Mouse (Mus musculus): ENCODE measurements around the gene Pak4. TPM values are rescaled to one million over a fixed set of nuclear protein-coding genes. Genes with fewer than 3 reads are reported as not detected.

Gene Pak4
- polyA plus RNA-seq, 1 experiment: 36.9 TPM

DNA sequence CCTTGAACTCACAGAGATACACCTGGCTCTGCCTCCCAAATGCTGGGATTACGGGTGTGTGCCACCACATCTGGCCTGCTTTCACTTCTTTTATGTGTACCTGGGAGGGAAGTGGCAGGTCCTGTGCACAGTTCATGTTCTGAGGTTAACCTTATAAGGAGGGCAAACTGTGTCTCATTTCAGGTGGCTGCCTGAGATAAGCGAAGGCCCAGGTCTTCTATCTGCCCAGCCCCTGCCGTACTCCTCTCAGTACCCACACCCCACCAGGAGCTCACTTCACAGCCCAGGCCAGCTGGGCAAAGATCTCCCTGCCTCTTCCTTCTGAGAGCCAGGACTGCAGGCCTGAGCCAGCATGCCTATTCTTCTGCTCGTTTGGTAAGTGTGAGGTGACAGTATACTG lies 16.3 kb downstream of the Pak4 start:
- WGBS: 64% methylated on average over 4 of the region's 4 CpGs
- H3K27me3 ChIP-seq (replicated peaks; ENCODE audit: control insufficient read depth, insufficient read depth, low read length): no peaks in the 10 kb centered on the region

DNA sequence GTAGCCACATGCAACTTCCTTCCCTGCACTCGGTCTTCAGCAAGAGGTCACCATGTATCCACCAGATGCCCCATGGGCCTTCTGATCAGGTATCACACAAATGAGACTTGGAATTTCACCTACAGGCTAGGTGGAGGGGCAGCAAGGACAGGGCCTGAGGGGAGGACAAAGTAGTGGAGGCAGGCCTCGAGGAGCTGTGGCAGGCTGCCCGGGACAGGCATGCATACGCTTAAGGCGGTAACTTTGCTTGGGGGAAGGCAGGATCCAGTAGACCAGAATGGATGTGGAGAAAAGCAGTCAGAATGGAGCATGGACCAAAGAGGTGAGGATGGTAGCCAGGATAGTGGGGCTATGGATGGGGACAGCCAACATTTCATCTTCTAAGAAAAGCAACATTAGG lies 18.2 kb downstream of the Pak4 start:
- Histone ChIP-seq H3K4me3 (ENCODE audit: insufficient read depth, low read depth, low read length) (no peak overlapping the region), H3K27ac (ENCODE audit: insufficient read depth, low read depth, low read length) (peak overlapping the region; percentile 35), H3K4me1 (ENCODE audit: control insufficient read depth, insufficient read depth, low read length) (peaks cover 69% of the 10 kb centered on the region), H3K36me3 (ENCODE audit: control insufficient read depth, insufficient read depth, low read length) (no peaks in the 10 kb centered on the region), H3K27me3 (replicated peaks; ENCODE audit: control insufficient read depth, insufficient read depth, low read length) (no peaks in the 10 kb centered on the region)
- DNase-seq: peak; percentile 30
- 39% methylated on average over 5 of the region's 5 CpGs for WGBS
- no peak for TF ChIP-seq POLR2A (IDR thresholded peaks at IDR 0.05; ENCODE audit: low read depth, low read length)

More for the DNA sequence above, 16.3 kb downstream of the Pak4 start:
- Histone ChIP-seq H3K4me3 (ENCODE audit: insufficient read depth, low read depth, low read length) (no peak overlapping the region), H3K36me3 (ENCODE audit: control insufficient read depth, insufficient read depth, low read length) (no peaks in the 10 kb centered on the region), H3K4me1 (ENCODE audit: control insufficient read depth, insufficient read depth, low read length) (peaks cover 70% of the 10 kb centered on the region), H3K27ac (ENCODE audit: insufficient read depth, low read depth, low read length) (no peak overlapping the region)
- DNase-seq: no peak
- no peak for TF ChIP-seq POLR2A (IDR thresholded peaks at IDR 0.05; ENCODE audit: low read depth, low read length)

DNA sequence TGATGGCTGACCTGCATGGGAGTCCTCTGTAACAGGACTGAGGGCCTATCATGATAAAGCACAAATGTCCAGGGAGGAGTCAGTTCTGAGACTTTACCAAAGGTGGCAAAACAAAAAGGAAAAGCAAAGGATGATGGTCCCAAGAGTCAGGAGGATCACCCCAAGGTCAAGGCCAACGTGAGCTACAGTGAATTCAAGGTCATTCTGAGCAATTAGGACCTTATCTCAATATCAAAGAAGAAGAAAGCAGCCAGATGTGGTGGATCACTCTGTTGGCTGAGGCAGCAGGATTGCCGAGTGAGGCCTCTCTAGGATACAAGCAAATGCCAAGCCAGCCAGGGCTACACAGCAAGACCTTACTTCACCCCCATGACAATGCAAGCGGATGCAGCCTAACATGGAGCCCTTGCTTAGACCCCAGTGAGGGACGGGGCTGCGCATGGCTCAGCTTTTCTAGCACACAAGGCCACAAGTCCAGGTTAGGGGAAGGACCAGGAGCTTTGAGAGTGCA lies 19.4 kb downstream of the Pak4 start:
- peaks cover 69% of the 10 kb centered on the region for H3K4me1 ChIP-seq (ENCODE audit: control insufficient read depth, insufficient read depth, low read length)
- no peak for DNase-seq
- no peaks in the 10 kb centered on the region for H3K27me3 ChIP-seq (replicated peaks; ENCODE audit: control insufficient read depth, insufficient read depth, low read length)
- no peak overlapping the region for H3K4me3 ChIP-seq (ENCODE audit: insufficient read depth, low read depth, low read length)
- no peaks in the 10 kb centered on the region for H3K36me3 ChIP-seq (ENCODE audit: control insufficient read depth, insufficient read depth, low read length)
- H3K27ac ChIP-seq (ENCODE audit: insufficient read depth, low read depth, low read length): peak overlapping the region; percentile 88
- TF ChIP-seq CTCF (conservative IDR thresholded peaks at IDR 0.05; ENCODE audit: insufficient read depth, insufficient read length, low read depth, low read length): no peak
- TF ChIP-seq POLR2A (IDR thresholded peaks at IDR 0.05; ENCODE audit: low read depth, low read length): no peak
- WGBS: 67% methylated on average over 5 of the region's 5 CpGs

DNA sequence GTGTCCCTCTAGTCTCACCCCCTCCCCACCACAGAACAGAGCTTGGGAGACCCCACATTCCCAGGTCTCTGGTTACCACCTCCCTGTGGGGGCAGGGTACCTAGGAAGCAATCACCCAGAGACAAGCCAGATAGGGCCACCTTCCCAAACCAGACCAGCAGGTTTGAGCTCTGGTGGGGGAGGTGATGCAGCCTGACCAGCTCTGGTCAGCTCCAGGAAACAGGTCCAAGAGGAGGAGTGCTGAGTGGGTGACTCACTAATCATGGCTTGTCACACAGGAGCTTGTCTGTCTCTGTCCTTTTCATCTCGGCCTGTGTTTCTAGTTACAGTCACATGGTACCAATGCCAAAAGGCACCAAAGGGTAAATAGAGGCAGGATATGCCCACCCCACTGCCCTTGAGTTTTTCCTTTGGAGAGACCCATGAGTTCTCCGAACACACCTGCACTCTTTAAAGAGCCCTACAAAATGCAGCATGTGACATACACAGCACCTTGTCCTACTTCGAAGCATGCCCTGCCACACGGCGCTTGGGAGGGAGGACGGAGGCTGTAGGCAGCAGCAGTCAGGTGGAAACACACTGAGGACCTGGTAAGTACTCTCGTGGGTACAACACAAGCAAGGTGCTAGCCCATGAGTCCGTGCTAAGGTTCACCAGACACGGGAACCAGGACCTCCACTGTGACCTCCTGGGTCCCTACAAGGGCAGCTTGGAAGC lies 20.0 kb downstream of the Pak4 start:
- no peak overlapping the region for H3K4me3 ChIP-seq (ENCODE audit: insufficient read depth, low read depth, low read length)
- no peaks in the 10 kb centered on the region for H3K36me3 ChIP-seq (ENCODE audit: control insufficient read depth, insufficient read depth, low read length)
- H3K27me3 ChIP-seq (replicated peaks; ENCODE audit: control insufficient read depth, insufficient read depth, low read length): no peaks in the 10 kb centered on the region
- WGBS: 46% methylated on average over 9 of the region's 9 CpGs
- TF ChIP-seq CTCF (conservative IDR thresholded peaks at IDR 0.05; ENCODE audit: insufficient read depth, insufficient read length, low read depth, low read length): no peak
- TF ChIP-seq POLR2A (IDR thresholded peaks at IDR 0.05; ENCODE audit: low read depth, low read length): no peak
- H3K4me1 ChIP-seq (ENCODE audit: control insufficient read depth, insufficient read depth, low read length): peaks cover 72% of the 10 kb centered on the region
- peak; percentile 85 for DNase-seq
- peak overlapping the region; percentile 88 for H3K27ac ChIP-seq (ENCODE audit: insufficient read depth, low read depth, low read length)

DNA sequence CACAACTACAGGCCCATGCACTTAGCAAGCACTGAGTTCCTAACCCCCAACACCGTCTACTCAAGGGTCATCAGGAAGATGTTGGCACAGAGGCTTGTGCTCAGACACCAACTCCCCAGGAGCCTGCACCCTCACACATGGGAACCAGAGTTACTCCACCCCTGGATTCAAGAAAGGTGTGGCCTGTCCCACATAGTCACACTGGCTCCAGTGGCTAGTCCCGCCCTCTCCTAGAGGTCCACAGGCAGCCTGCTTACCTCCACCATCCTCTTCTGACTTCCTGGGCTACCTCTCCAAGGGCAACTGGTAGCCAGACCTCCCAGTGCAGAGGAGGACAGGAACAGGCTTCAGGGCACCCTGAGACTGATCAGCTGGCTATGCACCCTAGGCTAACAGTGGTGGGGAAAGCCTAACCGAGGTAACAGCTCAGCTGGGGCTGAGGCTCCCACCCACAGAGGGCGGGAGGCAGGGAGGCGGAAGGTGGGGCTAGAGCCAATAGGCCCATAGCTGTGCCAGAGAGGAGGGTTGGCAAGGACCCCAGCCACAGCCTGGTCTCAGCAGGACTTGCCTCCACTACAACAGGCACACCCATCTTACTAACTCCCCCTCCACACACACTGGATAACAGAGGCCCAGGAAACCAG lies 21.6 kb downstream of the Pak4 start:
- Histone ChIP-seq H3K27ac (ENCODE audit: insufficient read depth, low read depth, low read length) (peak overlapping the region; percentile 88), H3K4me1 (ENCODE audit: control insufficient read depth, insufficient read depth, low read length) (peaks cover 82% of the 10 kb centered on the region), H3K36me3 (ENCODE audit: control insufficient read depth, insufficient read depth, low read length) (no peaks in the 10 kb centered on the region), H3K4me3 (ENCODE audit: insufficient read depth, low read depth, low read length) (no peak overlapping the region), H3K27me3 (replicated peaks; ENCODE audit: control insufficient read depth, insufficient read depth, low read length) (no peaks in the 10 kb centered on the region)
- 66% methylated on average over 5 of the region's 5 CpGs for WGBS
- peak; percentile 74 for DNase-seq
- TF ChIP-seq POLR2A (IDR thresholded peaks at IDR 0.05; ENCODE audit: low read depth, low read length): no peak
- TF ChIP-seq CTCF (conservative IDR thresholded peaks at IDR 0.05; ENCODE audit: insufficient read depth, insufficient read length, low read depth, low read length): no peak

DNA sequence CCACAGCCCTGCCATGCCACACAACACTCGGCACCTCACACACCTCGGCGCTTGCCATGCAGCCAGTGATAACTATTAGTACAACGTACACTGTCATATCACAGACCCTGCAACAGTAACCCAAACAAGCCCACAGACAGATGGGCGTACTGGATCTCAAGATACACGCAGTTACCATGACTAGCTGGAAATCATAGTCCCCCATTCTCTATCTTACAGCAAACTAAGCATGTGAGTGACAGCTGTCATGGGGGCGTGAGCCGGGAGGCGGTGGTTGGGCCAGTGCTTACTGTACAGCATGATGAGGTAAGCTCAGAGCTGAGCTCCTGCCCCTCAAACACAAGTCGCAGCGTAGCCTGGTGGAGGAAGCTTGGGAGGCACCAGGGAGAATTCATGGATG lies 22.4 kb downstream of the Pak4 start:
- H3K27ac ChIP-seq (ENCODE audit: insufficient read depth, low read depth, low read length): no peak overlapping the region
- TF ChIP-seq CTCF (conservative IDR thresholded peaks at IDR 0.05; ENCODE audit: insufficient read depth, insufficient read length, low read depth, low read length) (no peak), POLR2A (IDR thresholded peaks at IDR 0.05; ENCODE audit: low read depth, low read length) (no peak)
- DNase-seq: no peak
- no peaks in the 10 kb centered on the region for H3K36me3 ChIP-seq (ENCODE audit: control insufficient read depth, insufficient read depth, low read length)
- H3K4me3 ChIP-seq (ENCODE audit: insufficient read depth, low read depth, low read length): no peak overlapping the region
- H3K4me1 ChIP-seq (ENCODE audit: control insufficient read depth, insufficient read depth, low read length): peaks cover 90% of the 10 kb centered on the region
- no peaks in the 10 kb centered on the region for H3K27me3 ChIP-seq (replicated peaks; ENCODE audit: control insufficient read depth, insufficient read depth, low read length)
- WGBS: 65% methylated on average over 11 of the region's 11 CpGs

DNA sequence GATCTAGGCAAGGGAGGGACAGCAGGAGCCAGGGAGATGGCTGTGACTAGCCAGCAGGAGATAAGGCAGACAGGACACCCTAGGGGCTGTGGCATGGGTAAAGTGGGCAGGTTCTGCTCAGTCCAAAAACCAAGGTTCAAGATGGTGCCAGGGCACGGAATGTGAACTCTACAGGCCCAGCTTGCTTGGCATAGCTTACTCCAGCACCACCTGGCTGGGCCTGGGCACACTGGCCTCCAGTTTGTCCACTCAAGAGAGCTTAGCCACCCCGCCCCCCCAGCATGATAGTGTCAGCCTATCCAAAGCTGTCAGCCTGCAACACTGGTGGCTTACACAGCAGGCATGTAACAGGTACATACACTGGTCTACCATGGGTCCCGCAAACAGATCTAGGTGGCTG lies 24.7 kb downstream of the Pak4 start:
- peaks cover 85% of the 10 kb centered on the region for H3K4me1 ChIP-seq (ENCODE audit: control insufficient read depth, insufficient read depth, low read length)
- H3K27ac ChIP-seq (ENCODE audit: insufficient read depth, low read depth, low read length): peak overlapping the region; percentile 67
- 72% methylated on average over 3 of the region's 3 CpGs for WGBS
- H3K27me3 ChIP-seq (replicated peaks; ENCODE audit: control insufficient read depth, insufficient read depth, low read length): no peaks in the 10 kb centered on the region
- TF ChIP-seq CTCF (conservative IDR thresholded peaks at IDR 0.05; ENCODE audit: insufficient read depth, insufficient read length, low read depth, low read length) (no peak), POLR2A (IDR thresholded peaks at IDR 0.05; ENCODE audit: low read depth, low read length) (no peak)
- H3K4me3 ChIP-seq (ENCODE audit: insufficient read depth, low read depth, low read length): no peak overlapping the region
- DNase-seq: peak; percentile 59
- no peaks in the 10 kb centered on the region for H3K36me3 ChIP-seq (ENCODE audit: control insufficient read depth, insufficient read depth, low read length)
